Mouse (Mus musculus) heart, postnatal 4 days (tissue): ENCODE data around the gene Mid1. TPM values are rescaled to one million over a fixed set of nuclear protein-coding genes. Genes with fewer than 3 reads are reported as not detected.

Experiments used
- DNase-seq: peaks from one replicate; pipeline ENCODE4 v3.0.0; 2021
- total RNA-seq, 2 experiments: library from RNA; stranded (reverse); gene quantifications; 2 replicates each; pipeline ENCODE4 v1.2.3; 2021

The Mid1 gene
- 10 to 100 TPM in 1 of 2 experiments, 1 to 10 TPM in 1; 9.6 to 18.2 TPM for total RNA-seq

GRCm38 (mm10) chrX:169685131-169685530, at the start of gene Mid1:
TSS of gene Mid1 (plus strand) at chrX:169685199.
- peak; percentile 33 for DNase-seq

- no peak for DNase-seq
Observed at GRCm38 (mm10) chrX:169673056-169673455, 11.9 kb upstream of the Mid1 start.

DNA sequence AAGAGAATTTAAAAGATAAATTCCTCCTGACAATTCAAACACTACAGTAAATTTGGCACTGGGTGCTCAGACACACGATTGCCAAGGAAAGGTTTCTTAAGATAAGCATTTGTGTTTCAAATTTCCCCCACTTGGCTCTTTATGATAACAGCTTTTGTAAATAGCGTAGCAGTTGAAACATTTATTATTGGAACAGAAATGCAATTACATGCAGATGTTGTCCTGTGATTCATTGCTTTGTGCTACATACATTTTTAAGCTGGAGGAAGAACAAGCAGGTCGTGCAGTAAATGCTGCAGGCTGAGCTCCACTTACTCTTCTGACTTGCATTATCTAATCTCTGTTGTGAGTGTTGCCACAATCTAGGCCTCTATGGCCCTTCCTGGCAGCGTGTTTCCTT, 8.7 kb upstream of the Mid1 start:
- no peak for DNase-seq

- DNase-seq: no peak
Observed at GRCm38 (mm10) chrX:169685731-169686130, 732 bp downstream of the Mid1 start.

GRCm38 (mm10) chrX:169691217-169691616, 6.2 kb downstream of the Mid1 start:
- DNase-seq: no peak

GRCm38 (mm10) chrX:169691675-169692074, 6.7 kb downstream of the Mid1 start:
- DNase-seq: no peak

GRCm38 (mm10) chrX:169692225-169692909, 7.4 kb downstream of the Mid1 start:
- DNase-seq: no peak

DNA sequence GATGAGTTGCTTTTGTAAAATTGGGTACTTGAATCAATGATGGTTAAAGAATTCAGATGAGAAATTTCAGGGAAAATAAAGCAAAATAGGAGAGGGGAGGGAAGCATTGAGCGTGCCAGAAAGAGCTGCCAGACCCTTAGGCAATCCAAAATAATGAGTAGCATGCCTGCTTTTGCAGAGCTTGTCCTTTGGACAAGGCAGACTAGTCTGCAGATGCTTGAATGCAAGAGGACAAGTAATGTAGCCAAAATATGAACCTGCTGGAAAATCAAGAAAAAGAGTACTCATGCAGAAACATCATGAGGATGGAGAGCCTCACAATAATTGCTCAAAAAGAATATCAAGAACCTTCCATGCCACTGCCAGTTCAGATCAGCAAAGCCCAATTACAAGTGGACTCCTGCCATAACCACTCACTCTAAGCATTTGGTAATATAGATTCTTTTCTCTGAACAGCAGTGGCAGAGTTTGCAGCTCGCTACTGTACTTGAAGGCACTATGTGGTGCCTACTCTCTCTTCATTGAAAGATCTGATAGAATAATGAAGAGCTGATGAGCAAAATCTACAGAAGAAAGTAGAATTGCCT, 19.1 kb downstream of the Mid1 start:
- DNase-seq: no peak

GRCm38 (mm10) chrX:169723511-169723910, 38.5 kb downstream of the Mid1 start:
- DNase-seq: no peak

- no peak for DNase-seq
Observed at GRCm38 (mm10) chrX:169735387-169735969, 50.5 kb downstream of the Mid1 start.

- no peak for DNase-seq
Observed at GRCm38 (mm10) chrX:169758001-169758400, 73.0 kb downstream of the Mid1 start.

- DNase-seq: no peak
Observed at GRCm38 (mm10) chrX:169779535-169779934, 94.5 kb downstream of the Mid1 start, which contains the start of gene 4933400A11Rik. TSS of gene 4933400A11Rik (minus strand) at chrX:169779635.

- DNase-seq: no peak
Observed at GRCm38 (mm10) chrX:169789702-169790101, 104.7 kb downstream of the Mid1 start.

GRCm38 (mm10) chrX:169792879-169793278, 107.9 kb downstream of the Mid1 start:
- no peak for DNase-seq

DNA sequence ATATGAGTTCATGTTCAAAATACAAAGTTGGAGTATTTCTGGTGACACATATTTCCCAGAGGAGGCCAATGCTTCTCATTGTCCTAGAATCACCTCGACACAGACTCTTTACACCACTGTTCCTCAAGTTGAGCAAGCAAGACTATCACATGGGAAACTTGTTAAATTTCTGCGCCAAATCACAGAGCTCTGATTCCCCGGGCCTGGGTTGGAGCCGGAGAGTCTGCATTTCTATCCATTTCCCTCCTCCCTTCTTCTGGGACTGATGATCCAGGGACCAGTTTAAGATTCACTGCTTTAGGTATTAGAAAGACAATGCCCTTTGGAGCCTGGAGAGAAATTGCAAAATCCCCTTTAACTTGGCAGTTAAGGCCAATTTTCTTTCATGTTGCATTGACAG, 109.4 kb downstream of the Mid1 start:
- DNase-seq: no peak

DNA sequence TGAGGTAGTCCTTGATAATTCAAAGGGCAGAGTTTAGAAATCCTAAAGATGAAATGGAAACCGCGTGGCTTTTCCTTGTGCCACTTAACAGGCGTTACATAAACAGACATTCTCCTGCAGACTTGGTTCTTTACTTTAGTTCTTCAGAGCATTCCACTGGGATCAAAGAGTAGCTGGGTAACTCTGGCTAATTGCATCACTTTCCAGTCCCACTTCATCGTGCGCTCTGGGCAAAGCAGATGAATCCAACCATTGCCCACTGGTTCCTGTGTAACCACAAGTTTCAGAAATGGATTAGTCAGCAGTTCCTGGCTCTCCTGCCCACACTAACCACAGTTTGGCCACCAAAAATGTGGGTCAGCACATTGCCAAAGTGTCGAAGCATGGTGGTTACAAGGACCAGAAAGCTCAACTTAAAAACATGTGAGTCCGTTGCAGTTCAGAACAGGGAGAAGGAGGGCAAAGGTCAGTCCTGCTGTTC, 109.9 kb downstream of the Mid1 start:
- DNase-seq: no peak

DNA sequence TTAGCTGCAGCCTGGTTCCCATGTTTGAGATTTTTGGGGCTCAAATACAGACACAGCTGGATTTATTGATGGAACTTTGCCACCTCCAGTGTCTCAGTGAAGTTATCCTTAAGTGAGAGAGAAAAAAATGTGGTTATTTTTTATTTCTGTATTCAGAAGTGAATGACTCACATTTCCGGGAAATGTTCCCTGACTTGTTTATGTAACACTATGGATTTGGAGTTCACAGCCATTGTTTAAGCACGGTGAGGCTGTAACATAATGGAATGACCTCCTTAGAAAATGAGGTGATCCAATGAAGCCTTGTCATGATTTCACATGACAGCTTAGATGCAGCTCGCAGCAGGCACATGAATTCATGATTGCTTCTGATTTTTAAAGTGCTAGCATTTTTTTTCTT, 112.1 kb downstream of the Mid1 start:
- DNase-seq: no peak

DNA sequence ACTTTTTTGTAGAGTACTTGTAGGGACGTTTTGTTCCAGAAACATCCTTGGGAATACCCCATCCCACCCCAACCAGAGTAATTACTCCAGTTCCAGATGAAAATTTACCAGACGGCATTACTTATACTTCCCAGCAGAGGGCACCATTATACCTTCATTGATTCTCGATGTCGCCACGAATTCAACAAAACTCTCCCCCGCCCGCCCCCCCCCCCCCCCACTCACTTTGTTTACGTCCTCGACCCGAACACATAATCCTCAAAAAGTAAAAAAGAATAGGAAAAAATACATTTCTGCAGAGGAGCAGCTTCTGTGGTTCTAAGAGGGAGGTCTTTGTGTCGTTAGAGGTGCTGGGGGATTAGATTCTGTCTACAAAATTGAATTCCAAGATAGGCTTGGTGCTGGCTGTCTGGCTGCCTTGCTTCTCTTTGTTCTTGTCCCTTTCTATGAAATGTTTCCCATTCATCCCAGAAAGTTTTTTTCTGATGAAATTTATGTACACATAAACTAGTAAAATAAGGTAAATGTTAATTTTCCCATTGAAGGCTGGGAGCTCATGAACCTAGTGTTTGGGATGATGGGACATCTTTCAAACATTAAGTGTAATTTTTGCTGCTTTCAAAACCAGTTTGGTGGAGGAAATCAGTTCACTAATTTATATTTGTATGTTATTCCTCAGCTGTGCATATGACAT, 114.1 kb downstream of the Mid1 start:
- DNase-seq: peak; percentile 27

DNA sequence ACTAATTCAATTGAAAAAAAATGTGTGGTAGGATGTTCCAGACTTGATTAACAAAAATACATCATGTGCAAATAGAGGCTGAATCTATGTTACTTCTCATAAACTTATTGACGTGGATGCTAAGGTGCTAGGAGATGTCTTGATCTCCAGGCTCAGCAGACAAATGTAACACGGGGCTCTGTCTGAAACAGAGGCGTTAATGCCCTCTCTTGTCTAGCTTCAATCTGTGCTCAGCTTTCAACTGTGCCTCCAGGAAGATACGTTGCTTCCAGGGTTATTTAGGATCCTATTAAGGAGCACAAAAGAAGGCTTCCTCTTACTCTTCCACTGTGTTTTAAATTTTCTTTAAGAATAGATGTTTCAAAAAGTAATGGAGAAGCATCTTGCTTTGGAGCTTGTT, 115.2 kb downstream of the Mid1 start:
- no peak for DNase-seq

DNA sequence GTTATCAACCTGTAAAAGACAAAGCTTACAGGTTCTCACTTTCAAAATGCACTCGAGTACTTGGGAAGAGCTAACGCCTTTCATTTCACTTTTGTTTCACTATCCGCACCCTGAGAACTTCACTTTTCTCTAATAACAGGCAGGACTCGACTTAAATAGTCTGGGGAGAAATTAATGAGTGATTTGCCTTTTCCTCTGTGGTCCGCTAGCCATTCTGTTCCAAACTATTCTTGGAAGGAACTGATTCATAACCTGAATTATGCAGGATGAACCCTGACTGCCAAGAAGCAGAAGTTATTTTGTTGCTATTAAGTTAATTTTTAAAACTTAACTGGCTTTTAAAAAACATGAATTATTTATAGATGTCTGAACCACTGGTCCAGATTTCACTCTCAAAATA, 120.8 kb downstream of the Mid1 start:
- DNase-seq: no peak

DNA sequence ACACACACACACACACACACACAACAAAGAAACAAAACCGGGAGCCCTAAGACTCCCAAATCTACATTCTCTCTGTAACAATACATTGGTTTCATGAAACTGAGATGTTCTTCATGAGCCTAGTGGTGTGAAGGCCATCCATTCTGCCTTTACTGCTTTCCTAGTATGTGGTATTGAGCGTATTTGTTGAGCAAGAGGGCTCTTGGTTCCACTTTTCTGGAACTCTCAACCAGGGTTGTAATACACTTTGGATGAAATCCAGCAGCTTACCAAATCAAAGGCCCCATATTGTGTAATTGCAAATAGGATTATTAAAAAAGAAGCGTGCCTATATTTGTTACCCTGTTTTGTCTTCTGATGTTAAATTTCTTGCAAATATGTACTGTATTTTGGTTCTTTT, 122.7 kb downstream of the Mid1 start:
- DNase-seq: no peak

GRCm38 (mm10) chrX:169811318-169811717, 126.3 kb downstream of the Mid1 start:
- DNase-seq: no peak

DNA sequence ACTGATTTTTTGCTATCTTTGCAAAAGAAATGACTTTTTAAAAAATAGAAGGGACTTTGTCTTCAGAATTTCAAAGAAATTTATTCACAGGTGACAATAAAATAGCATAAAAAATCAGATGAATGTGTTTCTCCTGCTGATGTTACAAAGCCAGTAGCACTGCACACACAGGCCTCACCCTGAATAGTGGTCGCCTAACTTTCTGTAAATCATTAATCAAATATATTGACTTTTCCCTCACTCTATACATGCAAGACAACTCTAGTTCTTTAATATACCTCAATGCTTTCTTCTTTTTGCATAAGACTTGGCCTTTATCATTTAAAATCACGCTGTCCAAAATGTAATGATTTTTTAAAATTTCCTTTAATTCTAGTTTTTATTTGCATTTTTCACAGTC, 126.8 kb downstream of the Mid1 start:
- no peak for DNase-seq
